Mouse (Mus musculus) frontal cortex, postnatal 14 days (tissue): Measurements from ENCODE around the gene Saa3.
"Not testable (repeated sequence)": the region's sequence is repeated elsewhere in the genome, so short reads cannot be mapped to it uniquely, and the experiment has no call there.

ENCODE experiments used
- DNase-seq, 2 experiments: peaks; one replicate each; pipeline ENCODE4 v3.0.0; 2022; ENCODE audit warnings: low spot score in 2 of 2

The Saa3 gene

DNA sequence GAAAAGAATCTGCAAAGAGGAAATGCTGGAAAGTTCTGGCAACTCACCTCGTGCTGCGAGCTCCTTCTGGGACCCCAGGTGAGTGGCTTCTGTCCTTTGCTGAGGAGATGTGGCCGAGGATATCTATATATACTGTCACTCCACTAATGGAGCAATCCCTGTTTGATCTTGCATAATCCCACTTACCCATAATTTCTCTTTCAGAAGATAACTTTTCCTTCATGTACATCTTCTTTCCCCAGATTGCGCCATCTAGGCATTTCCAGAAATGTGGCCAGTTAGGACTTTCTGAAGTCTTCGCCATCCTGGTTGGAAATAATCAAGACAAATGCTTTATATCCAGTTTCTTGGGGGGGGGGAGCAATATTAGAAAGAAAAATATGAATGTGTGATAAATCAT, at the start of gene Saa3:
Saa3 (minus strand) TSS at position 101 of the 400 bp plus-strand sequence.
- no peak for DNase-seq

DNA sequence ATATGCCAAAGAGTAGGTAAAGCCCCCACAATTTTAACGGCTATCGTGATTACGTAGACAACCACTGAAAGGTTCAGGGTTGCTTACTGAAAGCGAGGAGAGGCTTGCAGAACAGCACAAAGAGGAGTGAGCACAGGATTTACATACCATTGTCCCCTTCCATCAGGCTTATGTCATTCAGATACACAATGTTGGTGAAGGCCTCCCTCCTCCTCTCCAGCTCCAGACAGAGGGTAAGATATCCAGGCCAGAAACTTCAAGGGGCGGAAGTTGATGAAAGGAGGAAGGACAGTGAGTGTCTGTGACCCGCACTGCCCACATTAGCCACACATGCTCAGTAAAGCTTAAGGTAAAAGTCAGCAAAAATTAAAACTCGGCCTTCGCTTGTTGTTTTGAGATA, 49.2 kb upstream of the Saa3 start:
- no peak for DNase-seq

DNA sequence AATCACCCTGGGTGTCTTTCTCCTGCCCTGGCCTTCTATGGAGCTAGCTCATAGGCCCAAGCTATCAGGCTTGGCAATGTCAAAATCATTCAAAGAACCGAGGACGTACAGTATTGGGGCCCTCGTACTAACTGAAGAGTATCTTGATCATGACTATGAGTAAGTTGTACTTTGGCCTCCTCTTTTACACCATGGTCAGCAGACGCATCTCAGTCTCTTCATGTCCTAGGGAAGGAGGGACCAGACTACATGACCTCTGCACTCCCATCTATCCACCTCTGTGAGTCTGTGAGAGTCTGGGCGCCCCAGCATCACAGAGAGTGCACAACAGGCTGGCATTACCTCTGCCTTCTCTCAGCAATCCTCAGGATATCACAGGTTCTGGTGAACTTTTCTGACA, 47.1 kb upstream of the Saa3 start:
- no peak for DNase-seq

DNA sequence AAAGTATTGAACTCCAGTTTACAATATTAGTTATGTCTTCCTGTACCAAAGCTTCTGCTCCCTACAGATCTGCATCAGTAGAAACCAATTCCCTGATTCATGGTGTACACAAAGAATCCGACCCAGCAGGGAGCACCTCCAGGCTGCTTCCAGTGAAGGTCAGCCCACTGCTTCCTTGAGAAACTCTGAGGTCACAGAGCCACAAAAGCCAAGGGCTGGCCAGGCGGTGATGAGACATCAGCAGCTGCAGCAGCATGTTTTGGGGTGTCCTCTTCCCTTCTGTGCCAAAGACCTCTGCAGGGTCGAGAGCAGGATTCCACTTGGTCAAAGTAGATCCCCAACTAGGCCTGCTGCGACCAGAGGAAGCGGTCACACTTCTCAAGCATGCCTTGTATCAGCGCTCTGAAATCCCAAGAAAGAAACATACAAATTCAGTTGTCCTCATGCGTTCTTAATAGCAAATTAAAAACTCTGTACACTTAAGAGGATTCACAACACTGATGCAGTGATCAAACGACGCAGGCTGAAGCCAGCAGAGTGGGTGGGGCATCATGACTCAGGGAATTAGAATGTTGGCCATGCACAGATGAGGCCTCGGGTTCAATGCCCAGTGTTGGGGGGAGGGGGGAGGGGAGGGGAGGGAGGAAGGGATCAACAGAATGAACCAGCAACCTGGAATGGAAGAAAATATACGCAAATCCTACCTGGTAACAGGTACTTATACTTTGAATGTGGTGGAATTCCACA, 45.7 kb upstream of the Saa3 start:
- DNase-seq, result no peak

DNA sequence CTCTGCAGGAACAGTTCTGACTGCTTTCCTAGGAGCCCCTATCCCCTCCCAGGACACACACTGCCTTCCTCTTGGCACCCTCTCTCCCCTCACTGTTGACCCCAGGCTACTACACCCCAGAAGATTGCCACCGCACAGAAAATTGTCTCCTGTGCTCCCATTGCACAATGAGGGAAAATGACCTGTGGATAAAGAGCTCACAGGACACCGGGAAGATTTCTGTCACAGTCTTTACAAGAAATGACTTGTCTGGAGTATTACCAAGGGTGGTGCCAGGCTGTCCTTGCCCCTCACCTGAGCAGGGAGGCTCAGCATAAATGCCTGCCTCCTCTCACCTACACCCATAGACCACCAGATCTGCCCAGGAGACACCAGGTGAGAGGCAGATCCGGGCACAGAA, 36.0 kb upstream of the Saa3 start, which contains the start of gene Saa2:
Saa2 (plus strand) TSS at position 301 of the 400 bp plus-strand sequence.
- no peak for DNase-seq

DNA sequence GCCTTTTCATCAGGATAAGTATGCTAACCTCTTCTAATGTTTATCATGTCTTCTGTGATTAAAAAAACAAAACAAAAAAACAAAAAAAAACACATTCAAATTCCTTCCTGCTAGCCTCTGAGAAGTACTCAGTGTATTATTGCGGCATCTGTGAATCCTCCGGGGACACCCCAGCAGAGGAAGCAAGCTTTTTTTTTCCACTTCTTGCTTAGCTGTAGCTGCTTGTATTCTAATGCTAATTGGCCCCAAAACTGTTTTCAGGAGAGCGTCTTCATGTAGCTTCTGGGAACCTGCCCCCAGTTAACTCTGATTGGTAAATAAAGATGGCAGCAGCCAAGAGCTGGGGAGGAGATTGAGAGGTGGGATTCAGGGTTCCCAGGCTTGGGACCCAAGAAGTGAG, 33.0 kb upstream of the Saa3 start:
- DNase-seq, result no peak

DNA sequence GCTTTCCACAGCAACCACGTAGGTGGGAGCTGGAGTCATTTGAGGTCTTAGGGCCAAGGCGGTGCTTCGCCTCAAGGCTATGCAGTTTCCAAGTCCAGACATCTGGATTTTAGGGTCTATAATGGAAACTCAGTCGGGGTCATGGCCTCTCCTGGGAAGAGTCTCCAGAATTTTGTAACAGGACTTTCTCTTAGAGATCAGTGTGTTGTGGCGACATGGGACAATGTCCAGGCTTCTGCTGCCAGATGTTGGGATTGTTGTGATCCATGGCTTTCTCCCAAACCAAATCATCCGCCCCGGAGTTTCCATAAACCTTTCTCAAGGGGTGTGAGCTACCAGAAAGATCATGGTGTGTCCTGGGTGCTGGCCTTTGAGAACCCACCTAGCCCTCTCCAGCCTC, 30.9 kb upstream of the Saa3 start:
- no peak for DNase-seq

DNA sequence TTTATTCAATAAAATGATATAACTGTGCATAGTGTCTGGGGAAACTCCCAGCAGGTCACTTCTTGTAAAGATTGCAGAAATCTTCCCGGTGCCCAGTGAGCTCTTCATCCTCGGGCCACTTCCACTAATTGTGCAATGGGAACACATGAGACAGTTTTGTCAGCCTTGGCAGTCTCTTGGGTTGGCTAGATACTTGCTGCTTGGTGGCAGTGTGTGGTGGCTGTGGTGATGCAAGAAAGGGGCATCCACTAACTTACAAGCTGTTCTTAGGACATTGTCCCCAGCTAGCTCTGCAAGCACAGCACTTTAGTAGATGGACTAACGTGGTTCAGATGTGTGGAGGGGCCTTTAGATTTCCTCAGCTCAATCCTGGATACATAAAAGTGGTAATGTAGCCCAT, 30.3 kb upstream of the Saa3 start:
- DNase-seq, result no peak

DNA sequence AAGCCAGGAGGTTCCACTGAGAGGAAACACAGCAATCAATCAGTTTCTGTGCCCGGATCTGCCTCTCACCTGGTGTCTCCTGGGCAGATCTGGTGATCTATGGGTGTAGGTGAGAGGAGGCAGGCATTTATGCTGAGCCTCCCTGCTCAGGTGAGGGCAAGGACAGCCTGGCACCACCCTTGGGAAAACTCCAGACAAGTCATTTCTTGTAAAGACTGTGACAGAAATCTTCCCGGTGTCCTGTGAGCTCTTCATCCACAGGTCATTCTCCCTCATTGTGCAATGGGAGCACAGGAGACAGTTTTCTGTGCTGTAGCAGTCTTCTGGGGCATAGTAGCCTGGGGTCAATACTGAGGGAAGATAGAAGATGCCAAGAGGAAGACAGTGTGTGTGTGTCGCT, 27.4 kb upstream of the Saa3 start, which contains the start of gene Saa1:
Saa1 (minus strand) TSS at position 101 of the 400 bp plus-strand sequence.
- DNase-seq, result not testable (repeated sequence)

DNA sequence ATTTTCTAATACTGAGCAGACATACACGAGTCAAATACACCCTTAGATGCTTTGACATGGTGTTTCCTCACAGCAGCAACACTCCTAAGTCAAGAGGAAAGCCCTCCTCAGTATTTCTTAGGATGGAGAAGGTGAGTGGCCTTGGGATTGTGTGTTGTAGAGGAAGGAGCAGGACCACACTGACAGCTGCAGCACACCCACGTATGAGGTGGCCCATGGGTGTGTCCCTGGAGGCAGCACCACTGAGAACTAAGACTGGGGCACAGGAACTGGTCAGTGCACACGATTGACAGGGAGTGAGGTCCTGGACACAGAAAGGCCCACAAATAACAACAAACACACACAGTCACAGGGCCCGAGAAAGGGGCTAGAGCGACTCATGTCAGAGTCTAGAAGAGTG, 24.5 kb upstream of the Saa3 start:
- not testable (repeated sequence) for DNase-seq

DNA sequence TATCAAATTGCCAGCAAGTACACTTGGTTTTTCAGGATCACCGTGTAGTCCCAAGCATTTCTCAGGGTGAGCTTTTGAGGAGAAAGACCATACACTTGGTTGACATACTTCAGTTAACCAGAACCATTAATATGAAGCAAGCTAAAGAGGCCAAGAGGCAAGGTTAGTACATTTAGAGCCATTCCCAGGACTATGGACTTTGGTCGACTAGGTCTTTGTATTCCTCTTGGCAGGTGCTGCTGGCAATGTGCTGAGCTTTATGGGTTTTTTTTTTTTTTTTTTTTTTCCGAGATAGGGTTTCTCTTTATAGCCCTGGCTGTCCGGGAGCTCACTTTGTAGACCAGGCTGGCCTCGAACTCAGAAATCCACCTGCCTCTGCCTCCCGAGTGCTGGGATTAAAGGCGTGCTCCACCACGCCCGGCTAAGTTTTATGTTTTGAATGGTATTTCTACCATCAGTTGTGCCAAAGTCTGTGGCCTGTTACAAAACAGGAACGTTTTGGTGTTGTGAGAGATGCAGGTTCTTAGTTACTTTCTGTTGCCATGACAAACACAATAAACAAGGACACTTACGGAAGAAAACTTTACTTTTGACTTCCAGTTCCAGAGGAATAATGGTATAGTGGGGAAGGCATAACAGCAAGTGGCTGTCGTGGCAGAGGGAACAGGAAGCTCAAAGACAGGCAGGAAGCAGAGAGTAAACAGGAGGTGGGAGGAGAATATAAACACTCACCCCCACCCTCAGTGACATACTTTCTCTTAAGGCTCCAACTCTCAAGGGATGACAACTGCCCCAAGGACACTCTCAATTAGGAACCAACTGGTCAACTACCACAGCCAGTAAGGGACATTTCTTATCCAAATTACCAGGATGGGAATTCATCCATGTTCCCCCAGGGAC, 23.3 kb upstream of the Saa3 start:
- no peak for DNase-seq

DNA sequence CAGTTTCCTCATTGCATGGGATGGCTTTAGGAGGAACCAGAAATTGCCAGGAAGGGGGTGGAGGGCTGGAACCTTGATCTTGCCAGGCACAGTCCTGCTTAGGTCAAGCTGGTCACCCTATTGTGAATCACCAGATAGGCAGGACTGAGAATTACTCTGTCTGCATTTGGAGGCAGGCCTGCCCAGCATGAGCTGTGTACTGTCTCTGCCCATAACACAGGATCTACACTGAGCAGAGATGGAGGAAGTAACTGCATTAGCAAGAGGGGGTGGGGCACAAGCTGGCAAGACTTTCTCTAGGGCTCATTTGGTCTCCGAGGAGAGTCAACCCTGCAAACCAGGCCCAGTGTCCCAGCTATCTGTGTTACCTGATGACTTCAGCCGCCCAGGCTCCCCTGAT, 19.5 kb upstream of the Saa3 start:
- no peak for DNase-seq

DNA sequence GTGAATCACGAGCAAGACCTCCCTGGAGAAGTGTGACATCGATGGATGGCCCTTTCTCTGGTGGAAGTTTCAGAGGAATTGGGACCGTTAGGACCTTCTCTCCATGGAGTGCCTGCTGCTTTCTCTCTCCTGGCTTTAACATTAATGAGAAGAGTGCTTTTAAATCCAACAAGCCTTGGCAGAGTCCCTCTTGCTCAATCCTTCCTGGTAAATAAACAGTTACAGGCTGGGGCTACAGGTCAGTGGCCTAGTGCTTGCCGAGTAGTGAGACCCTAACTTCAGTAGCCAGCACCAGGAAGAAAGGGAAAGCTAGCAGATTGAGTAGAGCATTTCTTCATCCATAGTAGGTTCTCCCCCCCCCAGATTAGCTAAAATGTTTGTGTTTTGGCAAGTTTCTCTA, 17.0 kb upstream of the Saa3 start, which contains the start of gene Saa4:
Saa4 (minus strand) TSS at position 146 of the 400 bp plus-strand sequence.
- DNase-seq, result no peak

DNA sequence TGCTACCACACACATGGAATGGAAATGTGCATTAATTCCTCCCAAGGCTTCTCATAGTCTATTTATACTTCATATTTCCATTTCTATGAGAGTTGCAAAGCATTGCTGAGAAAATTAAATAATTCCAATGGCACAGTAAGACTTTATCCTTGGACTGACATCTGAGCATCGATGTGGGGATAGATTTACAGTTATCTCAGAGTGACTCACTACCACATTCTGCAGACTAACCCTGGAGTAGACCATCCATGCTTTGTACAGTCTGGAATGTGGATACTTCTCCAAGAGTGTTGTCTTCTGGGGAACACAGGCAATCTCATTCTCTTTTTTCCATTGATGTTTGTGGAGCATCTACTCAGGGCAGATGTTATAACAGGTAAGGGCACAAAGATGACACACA, 12.1 kb upstream of the Saa3 start:
- DNase-seq, result no peak

DNA sequence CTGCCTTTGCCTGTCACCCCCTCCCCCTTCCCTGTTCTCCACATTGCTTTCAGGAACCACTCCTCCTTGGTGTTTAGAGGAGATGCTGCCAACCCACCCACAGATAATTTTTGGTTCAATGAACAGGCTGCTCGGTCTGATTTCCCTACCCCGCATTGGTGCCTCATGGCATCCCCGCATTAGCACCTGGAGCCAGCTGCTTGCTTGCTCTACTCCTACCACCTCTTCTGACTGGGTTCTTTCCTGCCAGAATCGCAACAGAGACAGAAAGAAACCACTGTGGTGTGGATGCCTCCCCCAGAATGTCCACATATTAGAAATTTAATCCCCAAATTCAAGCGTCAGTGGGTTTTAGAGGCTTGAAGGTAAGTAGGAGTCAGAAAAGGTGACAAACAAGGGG, 8.9 kb upstream of the Saa3 start:
- DNase-seq, result no peak

DNA sequence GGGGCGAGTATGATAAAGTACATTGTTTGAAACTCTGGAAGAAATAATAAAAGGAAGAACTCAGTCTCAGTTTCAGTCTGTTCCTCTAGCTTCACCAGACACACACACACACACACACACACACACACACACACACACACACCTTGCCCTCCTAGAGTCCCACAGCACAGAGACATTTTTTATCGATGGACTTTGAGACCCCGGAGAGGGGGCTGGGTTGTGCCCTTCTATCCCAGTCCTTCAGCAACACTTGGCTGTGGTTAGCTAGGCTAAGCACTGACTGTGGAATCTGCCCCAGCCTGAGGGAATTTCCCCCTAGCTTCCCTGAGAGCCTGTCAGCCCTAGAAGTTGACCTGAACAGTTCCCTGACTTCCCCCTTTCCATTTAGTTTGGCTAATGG, 8.3 kb upstream of the Saa3 start:
- no peak for DNase-seq

DNA sequence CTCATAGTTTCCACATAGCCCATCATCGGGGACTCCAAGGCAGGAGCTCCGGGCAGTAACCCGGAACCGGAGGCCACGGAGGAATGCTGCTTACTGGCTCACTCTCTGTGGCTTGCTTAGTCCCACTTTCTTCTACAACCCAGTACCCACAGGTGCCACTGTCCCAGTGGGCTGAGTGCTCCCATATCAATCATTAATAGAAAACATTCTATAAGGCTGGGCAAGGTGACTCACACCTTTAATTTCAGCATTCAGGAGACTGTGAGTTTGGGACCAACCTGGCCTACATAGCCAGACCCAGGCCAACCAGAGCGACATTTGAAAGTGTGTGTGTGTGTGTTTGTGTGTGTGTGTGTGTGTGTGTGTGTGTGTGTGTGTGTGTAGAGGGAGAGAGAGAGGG, 7.9 kb upstream of the Saa3 start:
- no peak for DNase-seq

DNA sequence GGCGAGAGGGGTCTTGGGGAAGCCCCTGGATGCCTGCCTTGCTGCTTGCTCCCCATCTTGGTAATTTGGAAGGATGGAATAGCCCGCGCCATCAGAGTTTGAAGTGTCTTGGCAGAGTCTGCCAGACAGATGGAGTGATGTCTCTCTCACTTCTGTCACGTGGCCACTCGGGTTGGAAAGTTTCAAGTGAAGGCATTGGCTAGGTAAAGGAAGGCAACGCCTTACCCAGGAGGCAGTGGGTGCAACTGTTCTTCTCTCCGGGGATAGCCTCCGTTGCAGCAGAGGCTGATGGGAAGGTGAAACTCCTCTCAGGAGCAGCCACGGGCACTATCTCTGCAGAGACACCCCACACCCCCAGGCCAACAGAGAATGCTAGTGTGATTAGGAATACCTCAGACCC, 5.0 kb upstream of the Saa3 start:
- DNase-seq, result no peak

DNA sequence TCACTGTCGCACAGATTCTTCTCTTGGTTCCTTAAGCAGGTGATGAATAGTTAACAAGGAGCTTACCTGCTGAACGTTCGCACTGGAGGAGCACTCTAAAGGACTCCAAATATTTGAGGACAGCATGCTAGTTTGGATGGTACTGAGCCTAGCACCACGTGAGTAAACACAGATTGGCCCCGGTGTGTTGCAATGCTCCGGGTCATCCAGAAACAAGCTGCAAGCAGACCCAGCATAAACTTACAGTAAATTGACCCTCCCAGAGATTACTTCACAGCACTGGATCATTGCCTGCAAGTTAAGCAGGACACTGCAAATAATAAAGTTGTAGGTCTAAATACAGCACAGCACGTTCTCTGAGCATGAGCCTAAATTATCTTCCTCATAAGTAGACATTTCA, 4.0 kb upstream of the Saa3 start:
- no peak for DNase-seq

DNA sequence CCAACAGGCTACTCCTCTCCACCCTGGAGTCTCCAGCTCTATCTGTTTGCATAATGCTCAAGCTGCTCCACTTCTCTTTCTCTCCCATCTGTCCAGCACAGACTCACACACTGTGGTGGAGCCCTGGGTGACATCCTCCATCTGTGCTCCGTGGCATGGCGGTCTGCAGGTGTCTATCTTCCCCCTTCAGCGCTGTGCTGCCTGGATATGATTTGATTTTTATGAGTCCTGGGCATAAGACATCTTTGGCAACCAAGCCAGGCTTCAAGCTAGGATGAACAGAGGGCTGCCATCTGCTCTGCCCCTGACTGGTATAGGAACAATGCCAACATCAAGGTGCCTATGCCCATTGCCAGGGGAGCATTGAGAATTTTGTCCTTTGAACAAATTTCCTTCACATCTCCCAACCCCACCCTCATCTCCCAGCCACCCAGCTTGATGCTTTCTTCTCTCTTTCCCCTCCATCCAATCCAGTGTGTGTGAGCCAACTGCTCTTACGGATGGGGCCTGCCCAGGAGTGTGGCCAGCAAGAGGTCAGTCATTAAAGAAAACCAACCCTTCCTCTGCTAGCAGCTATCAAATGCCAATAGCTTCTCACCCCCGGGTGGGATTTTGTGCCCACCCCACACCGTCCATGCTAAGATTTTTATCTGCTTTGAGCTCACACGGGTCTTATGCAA, 3.2 kb upstream of the Saa3 start:
- no peak for DNase-seq

DNA sequence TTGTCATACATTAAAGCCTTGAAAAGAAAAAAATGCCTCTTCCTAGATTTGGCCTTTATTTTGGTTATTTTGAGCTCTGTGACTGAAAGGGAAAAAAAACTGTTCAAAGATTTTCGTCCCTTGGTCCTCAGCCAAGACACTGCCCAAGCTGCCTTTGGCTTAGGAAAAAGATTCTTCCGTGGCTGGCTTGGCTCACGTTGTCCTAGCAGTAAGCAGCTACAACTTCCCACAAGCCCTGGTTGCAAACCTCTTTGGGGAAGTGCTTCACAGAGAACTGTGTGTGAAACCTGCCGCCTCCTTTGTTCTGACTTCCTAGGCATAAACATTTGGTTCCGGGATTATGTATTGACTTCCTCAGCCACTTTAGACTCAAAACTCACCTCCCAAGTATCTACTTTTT, 1.4 kb upstream of the Saa3 start:
- DNase-seq, result no peak

DNA sequence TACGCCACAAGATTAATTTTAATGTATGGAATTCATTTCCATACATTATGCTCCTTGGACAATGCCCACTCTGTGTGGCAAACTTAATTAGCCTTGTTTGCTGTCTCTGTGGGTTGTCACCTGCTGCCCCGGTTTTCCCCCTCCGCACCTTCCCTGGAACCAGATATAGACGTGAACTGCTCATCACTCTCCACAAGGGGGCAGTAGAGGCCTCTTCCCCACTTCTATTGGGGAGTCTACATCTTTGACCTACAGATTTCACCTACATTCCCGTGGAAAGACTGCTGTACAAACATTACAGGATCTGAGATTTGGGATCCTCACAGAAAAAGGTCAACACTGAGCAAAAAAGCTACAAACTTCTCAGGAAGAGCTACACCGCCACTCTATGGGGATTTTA, 982 bp downstream of the Saa3 start:
- DNase-seq, result peak in 1 of 2 experiments; percentile 57
